Mouse (Mus musculus) brain, embryonic 14.5 days (tissue): Measurements from ENCODE around the gene Idh2. TPM values are rescaled to one million over a fixed set of nuclear protein-coding genes. Genes with fewer than 3 reads are reported as not detected.

Source experiments
- DNase-seq: peaks from one replicate; pipeline ENCODE4 v3.0.0-alpha.2; 2011; ENCODE audit warnings: low read depth
- CTCF ChIP-seq: fragments of 200-500 bp; IDR thresholded peaks from 2 replicates; pipeline ENCODE4 v1.5.1; 2012; ENCODE audit warnings: inconsistent platforms, mild to moderate bottlenecking, moderate library complexity, borderline replicate concordance; ENCODE audit not compliant: insufficient read depth, insufficient read length; ENCODE audit errors: extremely low read depth
- POLR2A ChIP-seq: fragments of 200-500 bp; IDR thresholded peaks from 2 replicates; pipeline ENCODE4 v1.6.1; 2012; ENCODE audit warnings: mild to moderate bottlenecking, inconsistent platforms, borderline replicate concordance; ENCODE audit not compliant: poor library complexity, insufficient read depth, insufficient read length, severe bottlenecking; ENCODE audit errors: extremely low read depth
- polyA plus RNA-seq: library from polyadenylated mRNA; depleted of rRNA; stranded (reverse); fragments of >200 nt; gene quantifications from 2 replicates; pipeline ENCODE4 v1.2.3, GENCODE M21; 2012

Gene Idh2
- polyA plus RNA-seq, 1 experiment: 230 TPM

DNA sequence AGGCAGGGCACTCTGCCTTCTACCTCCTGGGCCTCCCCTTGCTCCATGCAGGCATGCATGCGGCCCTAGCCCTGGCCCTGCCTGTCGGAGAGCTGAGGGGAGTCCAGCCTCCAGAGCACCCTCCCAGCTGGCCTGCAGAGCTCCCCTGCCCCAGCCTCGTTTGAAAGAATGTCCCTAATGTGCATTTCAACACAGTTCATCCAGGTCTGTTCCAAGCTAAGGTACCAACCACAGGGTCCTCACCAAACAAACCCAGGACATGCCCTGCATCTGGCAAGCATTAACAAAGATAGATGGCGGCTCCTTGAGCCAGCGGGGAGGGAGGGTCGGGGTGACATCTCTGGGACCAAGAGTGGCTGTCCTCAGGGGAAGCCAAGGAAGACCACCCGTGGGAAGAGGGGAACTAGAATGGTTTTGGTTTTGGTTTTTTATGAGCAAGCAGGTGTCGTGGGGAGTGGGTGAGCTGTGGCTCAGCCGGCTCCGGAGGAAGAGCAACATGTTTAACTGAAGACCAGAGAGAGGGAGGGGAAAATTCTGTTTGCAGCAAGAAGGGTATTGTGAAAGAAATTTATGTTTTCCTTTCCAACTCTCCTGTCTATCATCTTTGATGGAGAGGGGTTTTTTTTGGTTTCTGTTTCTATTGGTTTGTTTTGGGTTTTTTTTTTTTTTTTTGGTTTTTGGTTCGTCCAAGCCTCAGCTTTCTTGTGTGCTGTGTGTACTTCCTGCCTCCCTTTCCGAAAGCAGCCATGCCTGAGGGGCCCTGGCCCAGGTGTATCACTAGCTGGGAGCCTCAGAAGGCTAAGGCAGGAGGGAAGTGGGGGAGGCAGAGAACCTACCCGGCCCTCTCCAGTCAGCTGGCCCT, 24.0 kb downstream of the Idh2 start:
- no peak for DNase-seq
- TF ChIP-seq POLR2A (no peak), CTCF (no peak)

- DNase-seq: no peak
- no peak for TF ChIP-seq CTCF
- no peak for TF ChIP-seq POLR2A
Measured at GRCm38 (mm10) chr7:80090191-80091003, 24.8 kb downstream of the Idh2 start.

DNA sequence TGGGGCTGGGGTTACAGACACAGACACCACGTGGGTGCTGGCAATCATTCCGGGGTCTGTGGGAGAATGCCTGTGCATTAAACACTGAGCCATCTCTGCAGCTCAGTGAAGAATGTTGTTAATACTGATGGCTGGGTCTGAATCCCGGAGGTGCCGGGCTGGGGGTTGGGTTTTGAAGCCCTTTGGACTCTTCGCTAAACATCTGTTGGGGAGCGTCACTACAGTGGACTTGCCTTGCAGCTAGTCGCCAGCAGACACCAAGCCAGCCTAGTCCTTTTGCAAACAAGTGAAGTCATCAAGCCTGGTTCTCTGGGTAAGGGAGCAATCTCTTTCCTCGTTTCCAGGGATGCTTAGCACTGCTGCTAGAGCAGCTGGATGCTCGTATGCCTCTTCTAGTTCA, 27.0 kb downstream of the Idh2 start:
- no peak for DNase-seq
- TF ChIP-seq CTCF (no peak), POLR2A (no peak)

DNA sequence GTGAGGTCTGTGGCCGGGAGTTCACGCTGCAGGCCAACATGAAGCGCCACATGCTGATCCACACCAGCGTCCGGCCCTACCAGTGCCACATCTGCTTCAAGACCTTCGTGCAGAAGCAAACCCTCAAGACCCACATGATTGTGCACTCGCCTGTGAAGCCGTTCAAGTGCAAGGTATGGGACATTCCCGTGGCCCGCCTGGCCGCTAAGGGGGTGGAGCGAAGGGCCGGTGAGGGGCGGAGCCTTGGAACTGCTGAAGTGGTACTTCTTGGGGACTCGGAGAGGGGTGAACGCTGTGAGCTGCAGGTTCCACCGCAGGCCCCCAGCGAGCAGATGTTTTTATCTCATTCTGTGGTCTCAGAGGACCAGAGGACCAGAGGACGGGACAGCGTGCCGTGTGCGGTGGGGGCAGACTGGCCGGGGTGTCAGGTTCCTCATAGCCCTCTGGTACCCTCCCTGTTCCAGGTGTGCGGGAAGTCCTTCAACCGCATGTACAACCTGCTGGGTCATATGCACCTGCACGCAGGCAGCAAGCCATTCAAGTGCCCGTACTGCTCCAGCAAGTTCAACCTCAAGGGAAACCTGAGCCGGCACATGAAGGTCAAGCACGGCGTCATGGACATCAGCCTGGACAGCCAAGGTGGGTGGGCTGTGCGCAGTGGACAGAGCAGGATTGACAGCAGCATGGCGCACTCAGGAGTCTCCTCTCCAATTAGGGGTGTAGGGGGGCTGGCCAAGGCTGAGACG, 29.0 kb downstream of the Idh2 start:
- no peak for DNase-seq
- no peak for TF ChIP-seq CTCF
- TF ChIP-seq POLR2A: no peak

DNA sequence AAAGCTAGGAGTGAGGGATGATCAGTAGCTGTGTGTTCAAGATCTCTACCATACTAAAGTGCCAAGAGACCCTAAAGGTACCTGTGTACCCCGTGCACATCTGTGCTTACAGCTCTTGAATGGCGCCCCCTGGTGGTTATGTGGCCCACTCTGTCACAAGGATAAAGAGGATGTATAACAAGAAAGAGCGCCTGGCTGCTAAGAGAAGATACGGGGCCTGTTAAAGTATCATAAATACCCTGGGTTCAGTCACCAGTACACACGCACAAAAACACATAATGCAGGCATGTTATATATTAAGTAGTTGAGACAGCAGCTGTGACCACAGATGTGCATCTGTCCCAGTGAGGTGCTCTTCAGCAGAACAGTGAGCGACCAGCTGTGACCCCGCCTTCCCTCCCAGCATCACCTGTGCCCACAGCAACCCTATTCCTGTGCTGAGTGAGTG, 30.7 kb downstream of the Idh2 start:
- TF ChIP-seq POLR2A (no peak), CTCF (peak; percentile 71; the same call in 1 of the 2 replicates)

GRCm38 (mm10) chr7:80081586-80082554, 33.3 kb downstream of the Idh2 start:
- DNase-seq: no peak
- TF ChIP-seq POLR2A: no peak
- no peak for TF ChIP-seq CTCF

More for the DNA sequence above, 30.7 kb downstream of the Idh2 start:
- DNase-seq: peak; percentile 88

DNA sequence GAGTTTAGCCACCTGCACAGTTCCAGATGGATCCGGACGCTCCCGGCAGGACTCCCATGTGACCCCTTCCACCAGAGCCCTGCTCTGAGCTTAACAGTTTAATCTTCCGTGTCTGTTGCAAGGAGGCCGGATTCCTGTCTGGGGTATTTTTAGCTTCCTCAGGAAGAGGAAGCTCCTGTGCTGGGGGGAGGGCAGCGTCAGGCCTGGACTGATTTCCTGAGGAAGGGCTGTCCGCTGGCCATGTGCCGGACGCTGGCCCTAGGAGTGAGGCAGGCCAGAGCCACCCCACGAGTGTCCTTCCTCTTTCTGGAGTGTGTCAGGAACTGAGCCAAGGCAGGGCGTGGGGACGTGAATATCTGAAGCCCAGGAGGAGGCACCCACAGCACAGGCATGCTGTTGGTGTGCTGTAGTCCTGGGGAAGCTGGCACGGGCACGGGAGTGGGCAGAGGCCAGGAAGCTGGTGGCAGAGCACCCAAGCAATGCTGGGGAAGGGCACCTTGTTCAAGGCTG, 36.3 kb downstream of the Idh2 start:
- peak; percentile 60 for DNase-seq
- no peak for TF ChIP-seq POLR2A
- TF ChIP-seq CTCF: no peak

DNA sequence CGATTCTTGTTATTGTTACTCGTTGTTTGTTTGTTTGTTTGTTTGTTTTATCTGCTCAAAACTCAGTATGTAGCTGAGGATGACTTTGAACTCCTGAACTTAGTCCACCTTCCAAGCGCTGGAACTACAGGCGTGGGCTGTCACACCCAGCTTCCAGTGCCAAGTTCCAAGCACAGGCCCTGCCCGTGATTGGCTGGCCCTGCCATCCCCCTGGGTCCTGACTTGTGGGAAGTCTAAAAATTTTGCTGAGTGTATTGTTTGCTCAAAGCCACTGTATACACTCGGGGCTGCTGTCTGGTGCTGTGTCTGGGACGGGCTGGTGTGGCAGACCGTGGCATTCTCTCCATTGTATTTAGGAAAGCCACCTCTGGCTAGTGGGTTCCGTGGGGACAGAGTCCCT, 37.4 kb downstream of the Idh2 start:
- DNase-seq: no peak
- TF ChIP-seq POLR2A: no peak
- TF ChIP-seq CTCF: no peak

GRCm38 (mm10) chr7:80076961-80077716, 38.1 kb downstream of the Idh2 start:
- TF ChIP-seq POLR2A (no peak), CTCF (no peak)
- DNase-seq: no peak

GRCm38 (mm10) chr7:80075946-80076583, 39.1 kb downstream of the Idh2 start:
- DNase-seq: peak; percentile 58
- TF ChIP-seq POLR2A: no peak
- no peak for TF ChIP-seq CTCF
